Comparison of ENCODE assay signal across 12 mouse cellular contexts in genomic region chr10:96658906-96659305, GRCm38 (mm10). TPM values are rescaled to one million over a fixed set of nuclear protein-coding genes. Genes with fewer than 3 reads are reported as not detected.
DNase-seq lines count a peak whose midpoint lies in the region; ATAC-seq and TF ChIP-seq lines count a peak whose summit lies in the region.
"Had no signal": no experiment of that assay in that cellular context is flagged by ENCODE, and none has a peak within 500 bp of the region (broad histone marks: within the 10 kb centered on the region; RNA-seq: fewer than 3 reads in every experiment).

No protein-coding gene starts in this region.

- intact Hi-C loops in gastrocnemius, adult 2 months (cut with DNase I): no loop called here

- no peaks in the 10 kb centered on the region for H3K27me3 ChIP-seq in forebrain, embryonic 14.5 days (replicated peaks; ENCODE audit: control insufficient read depth, insufficient read depth, low read length)
- H3K27me3 ChIP-seq in intestine, embryonic 16.5 days (replicated peaks; ENCODE audit: control insufficient read depth, insufficient read depth, low read length): no peaks in the 10 kb centered on the region
- H3K27me3 ChIP-seq: heart, embryonic 12.5 days had no signal

- in situ Hi-C loops in ES-E14 (cut with MboI; ENCODE audit: low sequenced_read_pairs in 2 of 2, unreplicated experiment in 2 of 2): no loop called here

- no peak overlapping the region for H3K27ac ChIP-seq in ES-E14 (ENCODE audit: insufficient read depth, low read depth, low read length, poor library complexity, severe bottlenecking)
- H3K27ac ChIP-seq in forebrain, embryonic 14.5 days (ENCODE audit: low read depth, low read length): no peak overlapping the region; the same call in 1 of the 2 replicates
- H3K27ac ChIP-seq in intestine, embryonic 16.5 days (ENCODE audit: low read length): no peak overlapping the region
- no peak overlapping the region for H3K27ac ChIP-seq in gastrocnemius, adult 2 months

- H3K9ac ChIP-seq in ES-E14 (ENCODE audit: insufficient read depth, low read depth, low read length, poor library complexity, severe bottlenecking): no peak overlapping the region
- no peak overlapping the region for H3K9ac ChIP-seq in forebrain, embryonic 14.5 days (ENCODE audit: low read length)
- H3K9ac ChIP-seq in intestine, embryonic 16.5 days (ENCODE audit: low read depth, low read length): no peak overlapping the region
- H3K9ac ChIP-seq: heart, embryonic 12.5 days had no signal

- 3% methylated on average over 5 of the region's 5 CpGs for WGBS in forebrain, embryonic 14.5 days
- WGBS in intestine, embryonic 16.5 days: 35% methylated on average over 5 of the region's 5 CpGs

- ATAC-seq in forebrain, embryonic 14.5 days: peak; percentile 42; the same call in 1 of the 2 replicates
- ATAC-seq in intestine, embryonic 16.5 days: no peak

- peaks cover 3 to 4% of the 10 kb centered on the region in 2 experiments; a peak in 1 of 4 replicates for H3K4me1 ChIP-seq in ES-E14 (ENCODE audit: control insufficient read depth in 2 of 2, insufficient read depth in 2 of 2, low read length in 2 of 2, poor library complexity in 1 of 2)
- H3K4me1 ChIP-seq in forebrain, embryonic 14.5 days (ENCODE audit: control insufficient read depth, insufficient read depth, low read length): peaks cover 7% of the 10 kb centered on the region; the same call in 1 of the 2 replicates
- no peaks in the 10 kb centered on the region for H3K4me1 ChIP-seq in intestine, embryonic 16.5 days (ENCODE audit: control insufficient read depth, insufficient read depth, low read length)

- peak; percentile 56 for DNase-seq in ES-E14 (ENCODE audit: low read depth, low spot score)
- peak; percentile 87 for DNase-seq in cerebellum, adult 11-12 months
- DNase-seq in forebrain, embryonic 14.5 days (ENCODE audit: low spot score): peak; percentile 54
- peak; percentile 55 to 61 for DNase-seq in kidney, postnatal 36 days
- DNase-seq in spleen, postnatal 10 days (ENCODE audit: low spot score in 2 of 2): no peak
- DNase-seq in right cerebral cortex, postnatal 14 days: no peak
- no peak for DNase-seq in gastrocnemius, adult 2 months
- DNase-seq: thymus, postnatal 14 days had no signal

- H3K36me3 ChIP-seq in ES-E14 (ENCODE audit: control insufficient read depth, insufficient read depth, low read length, poor library complexity, severe bottlenecking): no peaks in the 10 kb centered on the region
- no peaks in the 10 kb centered on the region for H3K36me3 ChIP-seq in forebrain, embryonic 14.5 days (ENCODE audit: control insufficient read depth, insufficient read depth, low read length)
- H3K36me3 ChIP-seq in intestine, embryonic 16.5 days (ENCODE audit: control insufficient read depth, insufficient read depth, low read length): no peaks in the 10 kb centered on the region
- H3K36me3 ChIP-seq: G1E; heart, embryonic 12.5 days had no signal

- no peak overlapping the region for H3K4me3 ChIP-seq in ES-E14 (ENCODE audit: insufficient read depth in 1 of 2, low read depth in 1 of 2, low read length in 2 of 2, poor library complexity in 1 of 2, severe bottlenecking in 1 of 2)
- no peak overlapping the region for H3K4me3 ChIP-seq in forebrain, embryonic 14.5 days (ENCODE audit: low read depth, low read length)
- no peak overlapping the region for H3K4me3 ChIP-seq in intestine, embryonic 16.5 days (ENCODE audit: low read length)
- no peak overlapping the region for H3K4me3 ChIP-seq in gastrocnemius, adult 2 months
- H3K4me3 ChIP-seq: heart, embryonic 12.5 days had no signal

- H3K9me3 ChIP-seq in ES-E14 (ENCODE audit: control insufficient read depth, insufficient read depth, low read depth, low read length): no peaks in the 10 kb centered on the region
- H3K9me3 ChIP-seq in forebrain, embryonic 14.5 days (replicated peaks; ENCODE audit: control insufficient read depth, low read length): no peaks in the 10 kb centered on the region
- no peaks in the 10 kb centered on the region for H3K9me3 ChIP-seq in intestine, embryonic 16.5 days (ENCODE audit: control insufficient read depth, low read length)
- H3K9me3 ChIP-seq: heart, embryonic 12.5 days had no signal

- H3K4me2 ChIP-seq in forebrain, embryonic 14.5 days (ENCODE audit: low read length): no peak overlapping the region
- no peak overlapping the region for H3K4me2 ChIP-seq in intestine, embryonic 16.5 days (ENCODE audit: low read depth, low read length)
- H3K4me2 ChIP-seq: heart, embryonic 12.5 days; liver, embryonic 11.5 days had no signal

- no peak for TF ChIP-seq CTCF in gastrocnemius, adult 2 months (IDR thresholded peaks at IDR 0.05)

TF ChIP-seq in ES-E14, 5 proteins besides CTCF, POLR2A, EP300 and RAD21:
- TF ChIP-seq ZNF384 (IDR thresholded peaks at IDR 0.05; ENCODE audit: low read depth, low read length): no peak
- TF ChIP-seq CHD2 (IDR thresholded peaks at IDR 0.05; ENCODE audit: low read depth, low read length): no peak
- TF ChIP-seq HCFC1 (IDR thresholded peaks at IDR 0.05; ENCODE audit: borderline replicate concordance, insufficient read depth, low read length): no peak
- no peak for TF ChIP-seq MAFK (IDR thresholded peaks at IDR 0.05; ENCODE audit: insufficient read depth, low read depth, low read length)
- no peak for TF ChIP-seq ZC3H11A (IDR thresholded peaks at IDR 0.05; ENCODE audit: borderline replicate concordance, low read depth, low read length)

RNA-seq across cellular contexts. Expression of gene Btg1, which starts 42.1 kb away (rescaled TPM):
- 16.1 and 22.0 TPM in 2 replicates for total RNA-seq in ES-E14 (2012; rRNA removed)
- 63.6 and 73.8 TPM in 2 replicates for polyA plus RNA-seq in forebrain, embryonic 14.5 days (2014; fragmentation: Nextera tagmentation; extraction: Ambion mirVana)
- 43.2 and 43.9 TPM in 2 replicates for polyA plus RNA-seq in intestine, embryonic 16.5 days (2015; fragmentation: Nextera tagmentation; extraction: Ambion mirVana)
- total RNA-seq in gastrocnemius, adult 2 months (2021): 10 to 100 TPM; 12.8 to 15.0 TPM

Comparison
In these comparisons a context has a peak if more than half of its experiments do, and no peak if none do; other contexts are left out.
1. DNase-seq: peak in ES-E14 (single experiment), cerebellum, adult 11-12 months (single experiment), forebrain, embryonic 14.5 days (single experiment) and kidney, postnatal 36 days (2 of 2); none in spleen, postnatal 10 days (0 of 2), right cerebral cortex, postnatal 14 days (single experiment) and gastrocnemius, adult 2 months (single experiment).